Mouse (Mus musculus): ENCODE results near the gene Atf7ip.

Gene Atf7ip

GRCm38 (mm10) chr6:136486166-136486565 lies 19.8 kb upstream of the Atf7ip start:
- DNase-seq (ENCODE audit: low read depth in 2 of 2, low spot score in 2 of 2), result no peak

- no peak for DNase-seq (ENCODE audit: low read depth in 2 of 2, low spot score in 2 of 2)
Observed at GRCm38 (mm10) chr6:136486801-136487553, 19.0 kb upstream of the Atf7ip start.

- no peak for DNase-seq (ENCODE audit: low read depth in 2 of 2, low spot score in 2 of 2)
Observed at GRCm38 (mm10) chr6:136487554-136487950, 18.4 kb upstream of the Atf7ip start.

GRCm38 (mm10) chr6:136489899-136490298 lies 16.1 kb upstream of the Atf7ip start:
- no peak for DNase-seq (ENCODE audit: low read depth in 2 of 2, low spot score in 2 of 2)

- DNase-seq (ENCODE audit: low read depth in 2 of 2, low spot score in 2 of 2), result peak; percentile 39 to 47
Observed at GRCm38 (mm10) chr6:136490516-136491475, 15.2 kb upstream of the Atf7ip start.

GRCm38 (mm10) chr6:136491631-136492030 lies 14.3 kb upstream of the Atf7ip start:
- DNase-seq (ENCODE audit: low read depth in 2 of 2, low spot score in 2 of 2), result peak in 1 of 2 experiments; percentile 24

GRCm38 (mm10) chr6:136492251-136492650 lies 13.7 kb upstream of the Atf7ip start:
- DNase-seq (ENCODE audit: low read depth in 2 of 2, low spot score in 2 of 2), result no peak

GRCm38 (mm10) chr6:136493486-136493885 lies 12.5 kb upstream of the Atf7ip start:
- no peak for DNase-seq (ENCODE audit: low read depth in 2 of 2, low spot score in 2 of 2)

- no peak for DNase-seq (ENCODE audit: low read depth in 2 of 2, low spot score in 2 of 2)
Observed at GRCm38 (mm10) chr6:136493910-136494751, 11.8 kb upstream of the Atf7ip start.

- DNase-seq (ENCODE audit: low read depth in 2 of 2, low spot score in 2 of 2), result no peak
Observed at GRCm38 (mm10) chr6:136495023-136495422, 10.9 kb upstream of the Atf7ip start.

GRCm38 (mm10) chr6:136497744-136498143 lies 8.2 kb upstream of the Atf7ip start:
- peak; percentile 16 to 45 for DNase-seq (ENCODE audit: low read depth in 2 of 2, low spot score in 2 of 2)

- no peak for DNase-seq (ENCODE audit: low read depth in 2 of 2, low spot score in 2 of 2)
Observed at GRCm38 (mm10) chr6:136499292-136499977, 6.5 kb upstream of the Atf7ip start.

GRCm38 (mm10) chr6:136508652-136509051 lies 2.7 kb downstream of the Atf7ip start:
- DNase-seq (ENCODE audit: low read depth in 2 of 2, low spot score in 2 of 2), result no peak

GRCm38 (mm10) chr6:136510945-136511344 lies 5.0 kb downstream of the Atf7ip start:
- DNase-seq (ENCODE audit: low read depth in 2 of 2, low spot score in 2 of 2), result no peak

- DNase-seq (ENCODE audit: low read depth in 2 of 2, low spot score in 2 of 2), result no peak
Observed at GRCm38 (mm10) chr6:136512351-136512750, 6.4 kb downstream of the Atf7ip start.

GRCm38 (mm10) chr6:136516626-136517025 lies 10.7 kb downstream of the Atf7ip start:
- DNase-seq (ENCODE audit: low read depth in 2 of 2, low spot score in 2 of 2), result no peak

- DNase-seq (ENCODE audit: low read depth in 2 of 2, low spot score in 2 of 2), result no peak
Observed at GRCm38 (mm10) chr6:136517221-136517620, 11.3 kb downstream of the Atf7ip start.

GRCm38 (mm10) chr6:136518537-136519246 lies 12.7 kb downstream of the Atf7ip start:
- peak; percentile 88 to 90 for DNase-seq (ENCODE audit: low read depth in 2 of 2, low spot score in 2 of 2)

GRCm38 (mm10) chr6:136519254-136519653 lies 13.3 kb downstream of the Atf7ip start:
- no peak for DNase-seq (ENCODE audit: low read depth in 2 of 2, low spot score in 2 of 2)

GRCm38 (mm10) chr6:136520361-136520760 lies 14.4 kb downstream of the Atf7ip start:
- no peak for DNase-seq (ENCODE audit: low read depth in 2 of 2, low spot score in 2 of 2)
